Mouse (Mus musculus): ENCODE data around the gene Mark3. TPM values are rescaled to one million over a fixed set of nuclear protein-coding genes. Genes with fewer than 3 reads are reported as not detected.

Gene Mark3
- polyA plus RNA-seq, 1 experiment, result 33.7 TPM

DNA sequence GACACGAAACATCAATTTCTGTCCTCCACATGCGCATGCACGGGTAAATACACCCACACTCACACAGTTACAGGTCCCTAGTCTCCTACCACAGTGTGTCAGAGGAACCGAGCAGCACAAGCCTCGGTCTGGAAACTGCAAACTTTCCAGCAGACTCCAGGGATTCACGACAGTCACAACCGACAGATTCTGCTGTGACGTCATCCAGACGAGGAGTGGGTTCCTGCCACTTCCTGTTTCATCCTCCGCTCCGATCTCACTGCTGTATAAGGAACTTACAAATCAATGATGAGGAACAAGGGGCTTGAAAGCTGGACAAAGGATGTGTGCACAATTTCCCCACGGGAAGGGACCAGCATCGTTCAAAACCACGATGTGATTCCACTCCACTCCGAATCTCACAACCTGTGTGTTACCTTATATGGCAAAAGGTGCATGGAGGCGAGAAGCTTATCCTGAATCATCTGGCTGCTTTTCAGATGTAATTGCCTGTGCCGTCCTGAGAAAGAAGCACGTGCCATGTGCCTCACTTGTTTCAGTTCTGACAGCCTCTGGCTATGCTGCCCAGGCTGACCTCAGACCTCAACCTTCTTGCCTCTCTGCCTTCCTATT is 14.6 kb upstream of the Mark3 start:
- Histone ChIP-seq H3K27ac (ENCODE audit: insufficient read depth, low read depth, low read length) (no peak overlapping the region), H3K27me3 (replicated peaks; ENCODE audit: control insufficient read depth, insufficient read depth, low read length) (no peaks in the 10 kb centered on the region), H3K4me3 (ENCODE audit: insufficient read depth, low read depth, low read length) (peak overlapping the region; percentile 15; the same call in 1 of the 2 replicates), H3K36me3 (ENCODE audit: control insufficient read depth, insufficient read depth, low read length) (no peaks in the 10 kb centered on the region), H3K4me1 (ENCODE audit: control insufficient read depth, insufficient read depth, low read length) (0 out of 2 replicates have a peak, but pooled peaks cover 5% of the 10 kb centered on the region)
- DNase-seq, result no peak
- 26% methylated on average over 18 of the region's 18 CpGs for WGBS
- no peak for TF ChIP-seq CTCF (conservative IDR thresholded peaks at IDR 0.05; ENCODE audit: insufficient read depth, insufficient read length, low read depth, low read length)
- TF ChIP-seq POLR2A (IDR thresholded peaks at IDR 0.05; ENCODE audit: low read depth, low read length), result no peak

DNA sequence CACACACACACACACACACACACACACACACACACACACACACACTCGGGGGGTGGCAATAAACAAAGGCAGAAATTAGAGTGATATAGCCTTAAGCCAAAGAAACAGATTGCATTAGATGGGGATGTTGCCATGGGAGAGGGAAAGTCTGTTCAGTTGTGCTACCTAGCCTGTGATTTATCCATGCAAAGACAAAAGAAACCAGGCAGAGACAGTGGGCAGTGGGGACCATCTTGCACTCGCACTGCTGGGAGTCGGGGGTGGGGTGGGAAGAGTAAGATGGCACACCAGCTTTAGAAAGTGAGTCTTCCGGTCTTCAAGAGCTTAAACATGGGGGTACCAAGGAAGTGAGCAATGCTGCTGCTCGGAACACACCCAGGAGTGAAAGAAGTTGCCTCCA is 14.0 kb upstream of the Mark3 start:
- no peaks in the 10 kb centered on the region for H3K36me3 ChIP-seq (ENCODE audit: control insufficient read depth, insufficient read depth, low read length)
- no peak overlapping the region for H3K27ac ChIP-seq (ENCODE audit: insufficient read depth, low read depth, low read length)
- no peaks in the 10 kb centered on the region for H3K27me3 ChIP-seq (replicated peaks; ENCODE audit: control insufficient read depth, insufficient read depth, low read length)
- DNase-seq, result no peak
- H3K4me1 ChIP-seq (ENCODE audit: control insufficient read depth, insufficient read depth, low read length), result peaks cover 5% of the 10 kb centered on the region; the same call in 1 of the 2 replicates
- H3K4me3 ChIP-seq (ENCODE audit: insufficient read depth, low read depth, low read length), result no peak overlapping the region
- TF ChIP-seq POLR2A (IDR thresholded peaks at IDR 0.05; ENCODE audit: low read depth, low read length), result no peak
- no peak for TF ChIP-seq CTCF (conservative IDR thresholded peaks at IDR 0.05; ENCODE audit: insufficient read depth, insufficient read length, low read depth, low read length)
- 69% methylated on average over 5 of the region's 5 CpGs for WGBS

DNA sequence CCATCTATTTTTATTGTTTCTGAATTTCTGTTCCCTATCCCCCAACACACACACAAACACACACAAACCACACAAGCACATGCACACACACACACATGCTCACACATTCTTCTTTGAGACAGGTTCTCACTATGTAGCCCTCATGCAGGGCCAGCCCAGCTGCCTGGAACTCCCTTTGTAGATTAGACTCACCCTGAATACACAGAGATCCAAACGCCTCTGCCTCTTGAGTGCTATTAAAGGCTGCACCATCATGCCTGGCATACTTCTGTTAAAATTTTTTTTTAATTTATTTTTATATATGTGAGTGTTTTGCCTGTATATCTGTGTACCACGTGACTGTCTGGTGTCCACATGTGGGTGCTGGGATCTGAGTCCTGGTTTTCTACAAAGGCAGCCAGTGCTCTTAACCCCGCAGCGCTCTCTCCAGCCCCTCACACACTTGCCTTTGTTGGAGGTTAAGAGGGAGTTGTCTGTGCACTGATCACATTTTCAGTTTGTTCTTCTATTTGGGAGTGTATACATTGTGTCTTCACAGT is 12.0 kb upstream of the Mark3 start:
- Histone ChIP-seq H3K4me1 (ENCODE audit: control insufficient read depth, insufficient read depth, low read length) (peaks cover 5% of the 10 kb centered on the region; the same call in 1 of the 2 replicates), H3K27ac (ENCODE audit: insufficient read depth, low read depth, low read length) (peak overlapping the region; percentile 26; the same call in 1 of the 2 replicates), H3K36me3 (ENCODE audit: control insufficient read depth, insufficient read depth, low read length) (no peaks in the 10 kb centered on the region), H3K27me3 (replicated peaks; ENCODE audit: control insufficient read depth, insufficient read depth, low read length) (no peaks in the 10 kb centered on the region), H3K4me3 (ENCODE audit: insufficient read depth, low read depth, low read length) (no peak overlapping the region)
- DNase-seq, result no peak
- WGBS, result 58% methylated on average over 4 of the region's 4 CpGs
- no peak for TF ChIP-seq POLR2A (IDR thresholded peaks at IDR 0.05; ENCODE audit: low read depth, low read length)

DNA sequence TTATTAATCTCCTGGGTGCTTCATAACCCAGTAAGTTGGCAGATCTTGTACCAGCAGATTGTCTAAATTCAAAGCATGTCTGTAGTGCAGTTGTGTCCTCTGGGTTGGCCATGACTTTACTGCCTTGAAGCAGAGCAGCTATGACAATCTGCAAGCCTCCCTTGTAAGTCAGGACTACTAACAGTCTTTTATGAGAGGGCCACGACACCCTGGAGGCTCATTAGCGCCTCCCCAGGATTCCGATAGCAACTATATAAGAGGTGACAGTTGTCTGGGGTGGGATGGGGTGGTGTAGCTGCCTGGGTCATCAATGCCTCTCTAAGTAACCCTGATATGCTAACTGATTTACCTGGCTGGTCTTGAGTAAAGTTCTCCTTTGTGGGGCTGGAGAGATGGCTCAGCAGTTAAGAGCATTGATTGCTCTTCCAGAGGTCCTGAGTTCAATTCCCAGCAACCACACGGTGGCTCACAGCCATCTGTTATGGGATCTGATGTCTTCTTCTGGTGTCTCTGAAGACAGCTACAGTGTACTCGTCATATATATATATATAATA is 11.2 kb upstream of the Mark3 start:
- peaks cover 5% of the 10 kb centered on the region; the same call in 1 of the 2 replicates for H3K4me1 ChIP-seq (ENCODE audit: control insufficient read depth, insufficient read depth, low read length)
- no peak for DNase-seq
- TF ChIP-seq CTCF (conservative IDR thresholded peaks at IDR 0.05; ENCODE audit: insufficient read depth, insufficient read length, low read depth, low read length), result no peak
- 53% methylated on average over 5 of the region's 5 CpGs for WGBS
- no peaks in the 10 kb centered on the region for H3K36me3 ChIP-seq (ENCODE audit: control insufficient read depth, insufficient read depth, low read length)
- H3K27ac ChIP-seq (ENCODE audit: insufficient read depth, low read depth, low read length), result no peak overlapping the region
- no peak overlapping the region for H3K4me3 ChIP-seq (ENCODE audit: insufficient read depth, low read depth, low read length)
- no peaks in the 10 kb centered on the region for H3K27me3 ChIP-seq (replicated peaks; ENCODE audit: control insufficient read depth, insufficient read depth, low read length)

DNA sequence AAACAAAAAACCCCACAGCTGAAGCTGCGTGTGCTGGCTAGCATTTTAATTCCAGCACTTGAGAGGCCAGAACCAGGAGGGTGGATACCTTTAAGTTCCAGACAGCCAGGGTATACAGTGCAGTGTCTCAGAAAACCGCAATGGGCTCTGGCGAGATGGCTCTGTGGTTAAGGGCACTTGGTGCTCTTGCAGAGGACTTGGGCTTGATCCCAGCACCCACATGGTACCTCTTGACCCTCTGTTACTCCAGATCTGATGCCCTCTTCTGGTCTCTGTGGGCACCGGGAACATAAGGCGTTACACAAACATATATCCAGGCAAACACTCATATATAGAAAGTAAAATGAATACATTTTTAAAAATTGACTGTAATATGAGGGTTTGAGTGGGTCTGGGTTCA is 9.0 kb upstream of the Mark3 start:
- no peak overlapping the region for H3K4me3 ChIP-seq (ENCODE audit: insufficient read depth, low read depth, low read length)
- peaks cover 5% of the 10 kb centered on the region; the same call in 1 of the 2 replicates for H3K4me1 ChIP-seq (ENCODE audit: control insufficient read depth, insufficient read depth, low read length)
- no peaks in the 10 kb centered on the region for H3K36me3 ChIP-seq (ENCODE audit: control insufficient read depth, insufficient read depth, low read length)
- no peaks in the 10 kb centered on the region for H3K27me3 ChIP-seq (replicated peaks; ENCODE audit: control insufficient read depth, insufficient read depth, low read length)
- TF ChIP-seq POLR2A (IDR thresholded peaks at IDR 0.05; ENCODE audit: low read depth, low read length), result no peak
- TF ChIP-seq CTCF (conservative IDR thresholded peaks at IDR 0.05; ENCODE audit: insufficient read depth, insufficient read length, low read depth, low read length), result no peak
- 73% methylated on average over 5 of the region's 5 CpGs for WGBS
- no peak for DNase-seq
- no peak overlapping the region; the same call in 1 of the 2 replicates for H3K27ac ChIP-seq (ENCODE audit: insufficient read depth, low read depth, low read length)

DNA sequence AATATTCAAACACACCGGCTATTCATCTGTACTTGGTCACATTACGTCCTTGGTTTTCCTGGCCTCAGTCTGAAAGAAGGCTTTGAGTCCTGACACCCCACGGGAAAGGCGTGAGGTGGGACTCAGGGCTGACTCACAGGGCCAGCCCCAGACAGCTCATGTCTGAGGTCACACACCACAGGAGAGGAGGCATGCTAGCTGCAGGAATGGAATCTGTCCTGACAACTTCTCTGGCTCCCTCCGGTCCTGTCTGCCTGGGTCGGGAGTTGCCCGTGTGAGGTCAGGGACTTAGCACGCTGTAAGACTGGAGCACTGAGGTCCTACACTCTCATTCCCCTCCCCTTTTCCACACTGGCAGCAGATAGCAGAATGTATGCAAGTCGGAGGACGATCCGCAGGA is 5.5 kb upstream of the Mark3 start:
- Histone ChIP-seq H3K4me3 (ENCODE audit: insufficient read depth, low read depth, low read length) (no peak overlapping the region), H3K36me3 (ENCODE audit: control insufficient read depth, insufficient read depth, low read length) (no peaks in the 10 kb centered on the region), H3K27me3 (replicated peaks; ENCODE audit: control insufficient read depth, insufficient read depth, low read length) (no peaks in the 10 kb centered on the region), H3K4me1 (ENCODE audit: control insufficient read depth, insufficient read depth, low read length) (peaks cover 19% of the 10 kb centered on the region), H3K27ac (ENCODE audit: insufficient read depth, low read depth, low read length) (peak overlapping the region; percentile 71)
- peak; percentile 78 for DNase-seq
- no peak for TF ChIP-seq POLR2A (IDR thresholded peaks at IDR 0.05; ENCODE audit: low read depth, low read length)
- TF ChIP-seq CTCF (conservative IDR thresholded peaks at IDR 0.05; ENCODE audit: insufficient read depth, insufficient read length, low read depth, low read length), result no peak
- 31% methylated on average over 11 of the region's 11 CpGs for WGBS

DNA sequence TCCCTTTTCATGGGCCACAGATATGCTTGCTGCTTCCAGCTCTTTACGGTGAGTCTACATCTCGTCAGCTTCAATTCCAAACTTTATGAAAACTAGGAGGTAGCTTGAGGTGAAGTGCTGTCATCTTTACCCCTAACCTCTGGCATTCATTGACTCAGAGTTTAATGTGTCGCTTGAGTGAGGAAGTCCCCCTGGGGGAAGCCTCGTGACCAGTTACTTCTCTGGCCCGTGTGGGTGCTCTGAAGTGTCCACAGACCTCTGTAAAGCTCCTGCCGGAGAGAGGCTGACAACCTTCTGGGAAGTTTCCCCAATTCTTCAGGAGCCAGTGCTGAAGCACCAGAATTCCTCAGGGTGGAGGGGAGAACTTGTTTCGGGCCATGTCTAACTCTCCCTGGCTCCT is 1.9 kb upstream of the Mark3 start:
- peak; percentile 89 for DNase-seq
- peaks cover 19% of the 10 kb centered on the region for H3K4me1 ChIP-seq (ENCODE audit: control insufficient read depth, insufficient read depth, low read length)
- peak overlapping the region; percentile 92 for H3K27ac ChIP-seq (ENCODE audit: insufficient read depth, low read depth, low read length)
- H3K27me3 ChIP-seq (replicated peaks; ENCODE audit: control insufficient read depth, insufficient read depth, low read length), result no peaks in the 10 kb centered on the region
- peak overlapping the region; percentile 15 for H3K4me3 ChIP-seq (ENCODE audit: insufficient read depth, low read depth, low read length)
- no peak for TF ChIP-seq POLR2A (IDR thresholded peaks at IDR 0.05; ENCODE audit: low read depth, low read length)
- no peak for TF ChIP-seq CTCF (conservative IDR thresholded peaks at IDR 0.05; ENCODE audit: insufficient read depth, insufficient read length, low read depth, low read length)
- no peaks in the 10 kb centered on the region for H3K36me3 ChIP-seq (ENCODE audit: control insufficient read depth, insufficient read depth, low read length)
- WGBS, result 21% methylated on average over 7 of the region's 7 CpGs
